Mouse (Mus musculus) cerebellum, adult 2 months (tissue): Measurements from ENCODE around the gene Olfr1392.

ENCODE experiments used
- CTCF ChIP-seq: fragments of 200-500 bp; IDR thresholded peaks from 2 replicates; pipeline ENCODE4 v1.5.1; 2011; ENCODE audit warnings: low read depth, mild to moderate bottlenecking, control low read depth, low read length, moderate library complexity, borderline replicate concordance; ENCODE audit not compliant: insufficient read depth
- POLR2A ChIP-seq: fragments of 200-500 bp; IDR thresholded peaks from 2 replicates; pipeline ENCODE4 v1.6.1; 2011; ENCODE audit warnings: low read length, control low read depth, borderline replicate concordance; ENCODE audit not compliant: insufficient read depth

- TF ChIP-seq CTCF (no peak), POLR2A (no peak)
Measured at GRCm38 (mm10) chr11:49240310-49240709, 44.8 kb upstream of the Olfr1392 start.
